In the genomic region with DNA sequence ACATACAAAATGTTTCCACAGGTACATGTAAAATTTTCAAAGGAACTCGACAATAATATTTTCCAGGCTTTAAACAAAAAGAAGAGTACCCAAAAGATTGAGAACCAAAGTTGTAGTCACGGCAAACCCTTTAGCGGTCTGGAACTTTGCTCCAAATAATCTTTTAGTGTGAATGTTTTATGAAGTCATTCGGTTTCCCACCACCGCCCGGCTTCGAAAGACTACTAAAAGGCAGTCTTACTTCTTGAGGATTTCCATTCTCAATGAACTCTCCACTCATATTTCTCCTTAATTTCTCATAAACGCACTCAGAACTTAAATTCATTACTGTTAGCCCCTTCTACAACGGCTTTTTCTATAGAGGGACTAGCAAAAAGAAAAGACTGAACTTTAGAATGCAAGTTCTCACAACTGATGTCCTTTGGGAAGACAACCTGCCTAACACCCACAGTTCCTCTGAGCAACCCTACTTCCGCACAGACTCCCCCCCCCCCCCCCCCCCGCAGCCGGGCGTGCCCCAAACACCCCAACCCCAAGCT, we compare ENCODE assay signal across 8 mouse cellular contexts. TPM values are rescaled to one million over a fixed set of nuclear protein-coding genes. Genes with fewer than 3 reads are reported as not detected.
A peak's percentile ranks its signal among the peaks of the same experiment; 100 is the strongest.
DNase-seq lines count a peak whose midpoint lies in the region; ATAC-seq and TF ChIP-seq lines count a peak whose summit lies in the region.

No protein-coding gene starts in this region.

- peak; percentile 6 to 15 for DNase-seq in cerebellum, postnatal 25 days
- no peak for DNase-seq in cerebellum, postnatal 10 days
- DNase-seq in ES-E14 (ENCODE audit: low read depth, low spot score): no peak
- DNase-seq in liver, adult 2 months (ENCODE audit: extremely low read depth, low read depth, low spot score): no peak
- no peak for DNase-seq in cerebellum, postnatal 4 days (ENCODE audit: low spot score in 2 of 2)
- no peak for DNase-seq in ovary, postnatal 36 days (ENCODE audit: low spot score)

- H3K4me2 ChIP-seq in heart, embryonic 15.5 days: peak overlapping the region; percentile 65

- no peak for TF ChIP-seq POLR2A in liver, adult 2 months (IDR thresholded peaks at IDR 0.05; ENCODE audit: extremely low read depth, insufficient read depth, low read length)
- no peak for TF ChIP-seq POLR2A in olfactory bulb, adult 2 months (IDR thresholded peaks at IDR 0.05; ENCODE audit: insufficient read depth, low read depth, low read length)

- 6% methylated on average over 10 of the region's 13 CpGs for WGBS in heart, embryonic 15.5 days
- WGBS in liver, adult 2 months: 2% methylated on average over 12 of the region's 13 CpGs
- 1% methylated on average over 13 of the region's 13 CpGs for WGBS in olfactory bulb, adult 2 months

- H3K4me1 ChIP-seq in ES-E14 (ENCODE audit: control insufficient read depth in 2 of 2, insufficient read depth in 2 of 2, low read length in 2 of 2, poor library complexity in 1 of 2): peaks cover 2 to 10% of the 10 kb centered on the region in 2 experiments; a peak in 1 of 4 replicates
- peaks cover 15% of the 10 kb centered on the region for H3K4me1 ChIP-seq in heart, embryonic 15.5 days (replicated peaks)
- no peaks in the 10 kb centered on the region for H3K4me1 ChIP-seq in liver, adult 2 months (ENCODE audit: control insufficient read depth, insufficient read depth, low read length)
- no peaks in the 10 kb centered on the region for H3K4me1 ChIP-seq in olfactory bulb, adult 2 months (ENCODE audit: control insufficient read depth, insufficient read depth, low read length)

- H3K79me2 ChIP-seq in liver, adult 2 months (ENCODE audit: control insufficient read depth, insufficient read depth, low read length): no peaks in the 10 kb centered on the region

- H3K9ac ChIP-seq in ES-E14 (ENCODE audit: insufficient read depth, low read depth, low read length, poor library complexity, severe bottlenecking): peak overlapping the region; percentile 73; the same call in 1 of the 2 replicates
- peak overlapping the region; percentile 77 for H3K9ac ChIP-seq in heart, embryonic 15.5 days
- peak overlapping the region; percentile 30; the same call in 1 of the 2 replicates for H3K9ac ChIP-seq in liver, adult 2 months (ENCODE audit: low read depth, low read length)

- H3K9me3 ChIP-seq in ES-E14 (ENCODE audit: control insufficient read depth, insufficient read depth, low read depth, low read length): no peaks in the 10 kb centered on the region
- no peaks in the 10 kb centered on the region for H3K9me3 ChIP-seq in heart, embryonic 15.5 days (replicated peaks)

- ATAC-seq in heart, embryonic 15.5 days (replicated peaks; ENCODE audit: insufficient number of reproducible peaks, insufficient read depth, low FRiP score, low read depth): no peak

- TF ChIP-seq CTCF in liver, adult 2 months (IDR thresholded peaks at IDR 0.05; ENCODE audit: low read depth, low read length): no peak
- TF ChIP-seq CTCF in olfactory bulb, adult 2 months (IDR thresholded peaks at IDR 0.05; ENCODE audit: insufficient read depth, low read depth, low read length): no peak

- peak overlapping the region; percentile 28; the same call in 1 of the 2 replicates for H3K27ac ChIP-seq in ES-E14 (ENCODE audit: insufficient read depth, low read depth, low read length, poor library complexity, severe bottlenecking)
- peak overlapping the region; percentile 98 for H3K27ac ChIP-seq in heart, embryonic 15.5 days
- H3K27ac ChIP-seq in liver, adult 2 months (replicated peaks; ENCODE audit: insufficient read depth, low read depth, low read length): no peak overlapping the region
- no peak overlapping the region; the same call in 1 of the 2 replicates for H3K27ac ChIP-seq in olfactory bulb, adult 2 months (ENCODE audit: insufficient read depth, low read depth, low read length)

- H3K27me3 ChIP-seq in heart, embryonic 15.5 days: no peaks in the 10 kb centered on the region
- no peaks in the 10 kb centered on the region for H3K27me3 ChIP-seq in liver, adult 2 months (ENCODE audit: control insufficient read depth, insufficient read depth, low read length)

- H3K4me3 ChIP-seq in ES-E14 (ENCODE audit: insufficient read depth in 1 of 2, low read depth in 1 of 2, low read length in 2 of 2, poor library complexity in 1 of 2, severe bottlenecking in 1 of 2): peak overlapping the region; percentile 95
- peak overlapping the region; percentile 78 for H3K4me3 ChIP-seq in heart, embryonic 15.5 days
- H3K4me3 ChIP-seq in liver, adult 2 months (ENCODE audit: insufficient read depth, low read depth, low read length): peak overlapping the region; percentile 45; the same call in 1 of the 2 replicates
- peak overlapping the region; percentile 65; the same call in 1 of the 2 replicates for H3K4me3 ChIP-seq in olfactory bulb, adult 2 months (ENCODE audit: insufficient read depth, low read depth, low read length)

- no peaks in the 10 kb centered on the region for H3K36me3 ChIP-seq in ES-E14 (ENCODE audit: control insufficient read depth, insufficient read depth, low read length, poor library complexity, severe bottlenecking)
- peaks cover 8% of the 10 kb centered on the region for H3K36me3 ChIP-seq in heart, embryonic 15.5 days
- H3K36me3 ChIP-seq in liver, adult 2 months (ENCODE audit: control insufficient read depth, insufficient read depth, low read length): no peaks in the 10 kb centered on the region

- in situ Hi-C loops in ES-E14 (cut with MboI; ENCODE audit: low sequenced_read_pairs in 2 of 2, unreplicated experiment in 2 of 2): loop anchor here in 1 of 2 experiments (5.0 kb wide), 1 partner anchor 100 kb away; no protein-coding TSS in a partner anchor

TF ChIP-seq in ES-E14, 5 proteins besides CTCF, POLR2A, EP300 and RAD21:
- TF ChIP-seq CHD2 (IDR thresholded peaks at IDR 0.05; ENCODE audit: low read depth, low read length): no peak
- TF ChIP-seq HCFC1 (IDR thresholded peaks at IDR 0.05; ENCODE audit: borderline replicate concordance, insufficient read depth, low read length): no peak
- TF ChIP-seq ZNF384 (IDR thresholded peaks at IDR 0.05; ENCODE audit: low read depth, low read length): no peak
- no peak for TF ChIP-seq MAFK (IDR thresholded peaks at IDR 0.05; ENCODE audit: insufficient read depth, low read depth, low read length)
- TF ChIP-seq ZC3H11A (IDR thresholded peaks at IDR 0.05; ENCODE audit: borderline replicate concordance, low read depth, low read length): no peak

RNA-seq across cellular contexts. Expression of a gene that starts 0.6 kb away (rescaled TPM):
- 20.4 and 39.1 TPM in 2 replicates for total RNA-seq in ES-E14 (2012; rRNA removed)
- polyA plus RNA-seq in heart, embryonic 15.5 days (2015; fragmentation: Nextera tagmentation; extraction: Ambion mirVana): 46.9 and 58.9 TPM in 2 replicates
- total RNA-seq in liver, adult 2 months (2014; rRNA removed): 4.9 and 6.1 TPM in 2 replicates
- 0.70 and 0.75 TPM in 2 replicates for polyA plus RNA-seq in liver, adult 2 months (2012; rRNA removed)
- not detected in 2 replicates for polyA plus RNA-seq in olfactory bulb, adult 2 months (2012; ENCODE audit: insufficient read depth, insufficient read length, low replicate concordance, missing spikeins)

RNA-seq across cellular contexts. Expression of a gene that starts 0.8 kb away (rescaled TPM):
- 16.2 and 17.0 TPM in 2 replicates for total RNA-seq in ES-E14 (2012; rRNA removed)
- 5.4 and 7.5 TPM in 2 replicates for polyA plus RNA-seq in heart, embryonic 15.5 days (2015; fragmentation: Nextera tagmentation; extraction: Ambion mirVana)
- total RNA-seq in liver, adult 2 months (2014; rRNA removed): 0.74 and 0.87 TPM in 2 replicates
- 0.06 and 0.15 TPM in 2 replicates for polyA plus RNA-seq in liver, adult 2 months (2012; rRNA removed)
- not detected in 2 replicates for polyA plus RNA-seq in olfactory bulb, adult 2 months (2012; ENCODE audit: insufficient read depth, insufficient read length, low replicate concordance, missing spikeins)

RNA-seq across cellular contexts. Expression of a gene that starts 53.4 kb away (rescaled TPM):
- 12.9 and 15.2 TPM in 2 replicates for total RNA-seq in ES-E14 (2012; rRNA removed)
- polyA plus RNA-seq in heart, embryonic 15.5 days (2015; fragmentation: Nextera tagmentation; extraction: Ambion mirVana): 37.3 and 39.9 TPM in 2 replicates
- total RNA-seq in liver, adult 2 months (2014; rRNA removed): 5.6 and 9.1 TPM in 2 replicates
- 1.2 TPM in 2 replicates for polyA plus RNA-seq in liver, adult 2 months (2012; rRNA removed)
- 423 and 477 TPM in 2 replicates for polyA plus RNA-seq in olfactory bulb, adult 2 months (2012; ENCODE audit: insufficient read depth, insufficient read length, low replicate concordance, missing spikeins)

Comparison
In these comparisons a context has a peak if more than half of its experiments do, and no peak if none do; other contexts are left out.
1. DNase-seq: peak in cerebellum, postnatal 25 days (2 of 2); none in cerebellum, postnatal 10 days (0 of 2), ES-E14 (single experiment), liver, adult 2 months (single experiment), cerebellum, postnatal 4 days (0 of 2) and ovary, postnatal 36 days (single experiment).
2. H3K27ac ChIP-seq: peak in ES-E14 (single experiment) and heart, embryonic 15.5 days (single experiment); none in liver, adult 2 months (single experiment) and olfactory bulb, adult 2 months (single experiment).
3. H3K4me3 ChIP-seq: peak in every context shown above with its lines; median percentile 95 in ES-E14; 78 in heart, embryonic 15.5 days; 65 in olfactory bulb, adult 2 months; 45 in liver, adult 2 months.
4. RNA of a gene that starts 0.6 kb away (polyA plus RNA-seq): 46.9 to 58.9 TPM in heart, embryonic 15.5 days; 0.70 to 0.75 TPM in liver, adult 2 months and not detected in olfactory bulb, adult 2 months; every median in the first group is over 10 times any median in the second.
5. RNA of a gene that starts 53.4 kb away (polyA plus RNA-seq): 423 to 477 TPM in olfactory bulb, adult 2 months and 37.3 to 39.9 TPM in heart, embryonic 15.5 days; 1.2 TPM in liver, adult 2 months; every median in the first group is over 10 times any median in the second.
6. Peak in every context shown above with its lines, with median percentiles within 50 percentile points of each other: H3K9ac ChIP-seq.